Mouse (Mus musculus) liver, adult 2 months (tissue): Measurements from ENCODE around the gene Itpk1. TPM values are rescaled to one million over a fixed set of nuclear protein-coding genes. Genes with fewer than 3 reads are reported as not detected.

Experiments used
- DNase-seq: peaks from one replicate; pipeline ENCODE4 v3.0.0-alpha.2; 2011; ENCODE audit warnings: low read depth, low spot score; ENCODE audit errors: extremely low read depth
- H3K27ac ChIP-seq: fragments of 200-500 bp; replicated peaks from 2 replicates; pipeline ENCODE4 v1.5.1; 2012; ENCODE audit warnings: low read depth, mild to moderate bottlenecking, control low read depth, inconsistent platforms, low read length; ENCODE audit not compliant: insufficient read depth
- H3K27me3 ChIP-seq: fragments of 200-500 bp; 2 replicates; pipeline ENCODE4 v1.6.1; 2012; ENCODE audit warnings: mild to moderate bottlenecking, moderate library complexity, low read length, inconsistent platforms; ENCODE audit not compliant: control insufficient read depth, insufficient read depth
- H3K36me3 ChIP-seq: fragments of 200-500 bp; 2 replicates; pipeline ENCODE4 v1.6.1; 2012; ENCODE audit warnings: low read length, inconsistent platforms; ENCODE audit not compliant: control insufficient read depth, insufficient read depth
- H3K4me1 ChIP-seq: fragments of 200-500 bp; 2 replicates; pipeline ENCODE4 v1.6.1; 2011; ENCODE audit warnings: low read length; ENCODE audit not compliant: control insufficient read depth, insufficient read depth
- H3K4me3 ChIP-seq: fragments of 200-500 bp; 2 replicates; pipeline ENCODE4 v1.5.1; 2011; ENCODE audit warnings: low read depth, mild to moderate bottlenecking, control low read depth, low read length, moderate library complexity; ENCODE audit not compliant: insufficient read depth
- H3K79me2 ChIP-seq: fragments of 200-500 bp; 2 replicates; pipeline ENCODE4 v1.6.1; 2012; ENCODE audit warnings: inconsistent platforms, mild to moderate bottlenecking, low read length, moderate library complexity; ENCODE audit not compliant: control insufficient read depth, insufficient read depth
- H3K9ac ChIP-seq: fragments of 200-500 bp; 2 replicates; pipeline ENCODE4 v1.6.1; 2012; ENCODE audit warnings: low read depth, mild to moderate bottlenecking, control low read depth, inconsistent platforms, low read length
- CTCF ChIP-seq: fragments of 200-500 bp; IDR thresholded peaks from 2 replicates; pipeline ENCODE4 v1.5.1; 2011; ENCODE audit warnings: low read depth, low read length, control low read depth
- POLR2A ChIP-seq: fragments of 200-500 bp; IDR thresholded peaks from 2 replicates; pipeline ENCODE4 v1.6.1; 2011; ENCODE audit warnings: low read length, control low read depth; ENCODE audit not compliant: insufficient read depth; ENCODE audit errors: extremely low read depth
- WGBS: fragments of 180-500 bp; shearing (Covaris S2); methylation state at CpG from one replicate; pipeline ENCODE4 v1.1.7; 2018; 5-methylcytosine and 5-hydroxymethylcytosine counted together
- polyA plus RNA-seq: library from polyadenylated mRNA; depleted of rRNA; stranded (reverse); fragments of >200 nt; gene quantifications from 2 replicates; pipeline ENCODE4 v1.2.3, GENCODE M21; 2012
- total RNA-seq: library from RNA; depleted of rRNA; stranded (reverse); fragments of >200 nt; gene quantifications from 2 replicates; pipeline ENCODE4 v1.2.3, GENCODE M21; 2014

Gene Itpk1
- total and polyA plus RNA-seq, 2 experiments, result 7.9 to 21.0 TPM

DNA sequence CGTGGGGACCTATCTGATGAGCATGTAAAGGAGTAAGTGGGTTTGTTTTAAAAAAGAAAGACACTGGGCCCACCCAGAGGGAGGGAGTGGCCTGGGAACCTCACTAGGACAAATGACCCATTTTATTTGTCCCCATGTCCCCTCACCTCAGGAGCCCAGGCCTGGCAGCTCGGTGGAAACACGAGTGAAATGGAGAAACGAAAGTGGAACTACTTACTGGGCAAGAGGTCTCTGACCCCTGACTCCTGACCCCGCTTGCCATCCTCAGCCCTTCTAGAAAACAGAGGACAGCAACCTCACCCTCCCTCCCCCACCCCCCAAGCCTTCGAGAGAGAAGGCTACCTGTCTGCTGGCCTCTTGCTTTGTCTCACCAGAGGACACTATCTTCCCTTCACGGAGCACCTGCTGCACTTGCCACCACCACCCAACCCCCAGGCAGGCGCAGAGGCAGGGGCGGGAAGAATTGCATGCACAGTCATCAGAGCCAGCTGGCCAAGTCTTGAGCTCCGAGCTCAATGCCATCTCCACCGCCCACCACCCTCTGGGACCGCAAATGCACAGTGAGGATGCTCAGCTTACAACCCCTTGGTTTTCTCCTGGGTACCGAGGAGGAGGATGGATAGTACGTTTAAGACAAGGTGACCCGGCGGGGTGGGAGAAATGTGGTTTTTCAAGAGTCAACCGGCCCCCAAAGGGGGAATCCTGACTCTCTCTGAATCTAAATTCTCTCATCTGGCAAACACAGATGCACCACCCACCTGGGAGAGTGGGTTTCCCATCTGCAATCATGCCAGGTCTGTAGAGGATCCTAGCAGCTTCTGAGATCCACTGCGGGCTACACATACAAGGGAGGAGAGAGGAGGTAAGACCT lies 9.1 kb downstream of the Itpk1 start:
- peak overlapping the region; percentile 72 for H3K27ac ChIP-seq
- H3K4me1 ChIP-seq, result peaks cover 12% of the 10 kb centered on the region
- DNase-seq, result peak; percentile 73

DNA sequence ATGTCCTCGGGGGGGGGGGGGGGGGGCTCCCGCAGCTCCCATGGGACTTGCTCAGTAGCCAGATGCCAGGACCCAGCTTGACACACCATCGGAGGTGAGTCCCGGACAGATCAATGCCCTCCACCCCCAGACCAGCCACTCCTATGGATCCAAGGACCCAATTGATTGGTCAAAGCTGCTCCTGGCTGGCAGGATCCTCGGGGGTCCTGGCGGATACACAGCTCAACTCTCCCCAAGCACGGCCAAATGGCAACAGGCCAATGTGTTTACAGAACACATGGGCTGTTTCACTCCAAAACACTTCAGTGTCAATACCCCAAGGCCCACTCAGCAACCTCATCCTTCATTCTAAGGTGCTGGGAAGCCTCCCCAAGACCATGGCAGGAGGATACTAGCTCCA lies 13.0 kb downstream of the Itpk1 start:
- Histone ChIP-seq H3K4me1 (peaks cover 12% of the 10 kb centered on the region), H3K4me3 (no peak overlapping the region), H3K27ac (no peak overlapping the region; the same call in 1 of the 2 replicates), H3K9ac (no peak overlapping the region), H3K79me2 (peaks cover 47% of the 10 kb centered on the region), H3K27me3 (no peaks in the 10 kb centered on the region), H3K36me3 (no peaks in the 10 kb centered on the region)
- TF ChIP-seq POLR2A (no peak), CTCF (no peak)
- no peak for DNase-seq
- WGBS, result 19% methylated on average over 7 of the region's 7 CpGs

More for the DNA sequence above, 9.1 kb downstream of the Itpk1 start:
- H3K36me3 ChIP-seq, result no peaks in the 10 kb centered on the region
- peak overlapping the region; percentile 47; the same call in 1 of the 2 replicates for H3K9ac ChIP-seq
- peak overlapping the region; percentile 52 for H3K4me3 ChIP-seq
- WGBS, result 42% methylated on average over 18 of the region's 18 CpGs
- peaks cover 45% of the 10 kb centered on the region; the same call in 1 of the 2 replicates for H3K79me2 ChIP-seq
- no peaks in the 10 kb centered on the region for H3K27me3 ChIP-seq
- TF ChIP-seq POLR2A, result no peak
- TF ChIP-seq CTCF, result no peak

DNA sequence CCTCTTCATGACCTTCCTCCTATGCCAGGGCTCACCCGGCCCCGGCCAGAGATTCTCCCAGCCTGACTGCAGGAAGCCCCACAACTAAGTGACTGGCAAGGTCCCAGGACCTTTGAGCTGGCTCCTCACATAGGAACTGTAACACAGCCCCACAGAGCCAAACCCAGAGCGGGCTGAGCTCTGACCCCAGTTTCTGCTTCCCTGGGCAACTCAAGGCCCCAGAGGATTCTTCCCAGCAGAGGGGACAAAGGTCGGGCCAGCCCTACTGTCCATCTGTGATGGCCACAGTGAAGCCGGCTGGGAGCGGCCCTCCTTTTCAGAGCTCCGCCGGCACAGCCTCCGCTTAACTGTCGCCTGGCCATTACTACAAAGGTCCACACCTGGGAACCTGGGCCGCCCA lies 13.6 kb downstream of the Itpk1 start:
- H3K36me3 ChIP-seq, result no peaks in the 10 kb centered on the region
- peaks cover 46% of the 10 kb centered on the region for H3K79me2 ChIP-seq
- H3K27ac ChIP-seq, result peak overlapping the region; percentile 59
- 6% methylated on average over 11 of the region's 11 CpGs for WGBS
- TF ChIP-seq POLR2A (no peak), CTCF (no peak)
- no peaks in the 10 kb centered on the region for H3K27me3 ChIP-seq
- peak overlapping the region; percentile 12 for H3K9ac ChIP-seq
- peak; percentile 82 for DNase-seq
- peak overlapping the region; percentile 2; the same call in 1 of the 2 replicates for H3K4me3 ChIP-seq
- H3K4me1 ChIP-seq, result peaks cover 12% of the 10 kb centered on the region

DNA sequence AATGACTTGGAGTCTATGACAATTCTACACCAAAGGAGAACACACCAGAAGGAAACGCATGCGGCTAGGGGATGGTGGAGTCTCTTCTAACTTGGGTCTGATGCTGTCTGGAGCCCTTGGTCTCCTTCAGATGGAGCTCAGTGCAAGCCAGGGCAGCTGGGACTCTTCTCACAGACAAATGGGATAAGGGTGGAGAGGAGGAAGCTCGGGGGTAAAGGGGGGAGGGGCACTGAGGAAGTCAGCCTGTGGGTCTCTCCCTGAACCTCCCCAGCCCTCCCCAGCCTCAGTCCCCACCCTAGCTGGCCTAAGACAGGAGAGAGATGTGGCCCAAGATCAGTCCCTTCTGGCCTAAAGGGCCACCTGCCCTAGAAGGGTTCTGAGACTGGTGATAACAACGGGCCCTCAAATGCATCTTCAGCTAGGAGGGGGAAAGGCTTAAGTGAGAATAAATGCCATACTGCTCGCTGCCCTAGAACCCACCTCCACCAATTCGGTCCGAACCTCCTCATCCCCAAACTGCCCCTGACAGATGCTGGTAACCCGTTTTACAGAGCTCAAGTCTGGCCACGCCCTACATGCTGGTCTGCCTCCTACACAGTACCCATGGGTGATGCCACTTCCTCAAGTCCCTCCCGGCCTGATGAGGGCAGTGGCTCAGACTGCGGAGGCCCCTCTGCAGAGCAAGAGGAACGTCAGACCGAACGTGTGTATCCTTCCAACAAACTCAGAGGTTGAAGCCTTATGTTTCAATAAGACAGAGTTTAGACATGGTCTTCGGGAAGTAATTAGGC lies 14.8 kb downstream of the Itpk1 start:
- H3K27me3 ChIP-seq, result no peaks in the 10 kb centered on the region
- no peak for DNase-seq
- no peak overlapping the region for H3K9ac ChIP-seq
- no peaks in the 10 kb centered on the region for H3K36me3 ChIP-seq
- WGBS, result 86% methylated on average over 15 of the region's 15 CpGs
- TF ChIP-seq POLR2A, result no peak
- TF ChIP-seq CTCF, result no peak
- H3K79me2 ChIP-seq, result peaks cover 40% of the 10 kb centered on the region
- no peak overlapping the region for H3K4me3 ChIP-seq
- peaks cover 16% of the 10 kb centered on the region for H3K4me1 ChIP-seq
- no peak overlapping the region for H3K27ac ChIP-seq

DNA sequence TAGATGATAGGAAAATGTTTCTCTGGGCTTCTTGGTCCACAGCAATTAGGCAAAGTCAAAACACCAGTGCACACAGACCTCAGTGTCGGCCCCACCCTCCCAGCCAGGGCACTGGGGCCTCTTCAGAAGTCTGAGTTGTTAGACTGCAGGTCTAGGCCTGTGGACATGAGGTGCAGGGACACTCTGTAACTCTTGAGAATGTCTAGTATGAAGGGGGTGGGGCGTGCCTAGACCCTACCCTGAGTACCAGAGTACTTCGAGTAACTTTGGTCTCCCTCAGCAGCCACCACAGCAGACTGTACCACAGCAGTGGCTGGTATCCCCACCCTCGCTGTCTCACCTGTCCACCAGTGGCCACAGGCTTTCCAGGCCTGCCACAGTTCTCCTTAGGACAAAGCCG lies 18.4 kb downstream of the Itpk1 start:
- H3K4me1 ChIP-seq, result peaks cover 33% of the 10 kb centered on the region
- no peak for DNase-seq
- no peaks in the 10 kb centered on the region for H3K36me3 ChIP-seq
- H3K27me3 ChIP-seq, result no peaks in the 10 kb centered on the region
- no peak for TF ChIP-seq POLR2A
- TF ChIP-seq CTCF, result no peak
- no peak overlapping the region for H3K9ac ChIP-seq
- 94% methylated on average over 5 of the region's 5 CpGs for WGBS
- H3K79me2 ChIP-seq, result peaks cover 21% of the 10 kb centered on the region
- no peak overlapping the region for H3K27ac ChIP-seq
- H3K4me3 ChIP-seq, result no peak overlapping the region
